Mouse (Mus musculus) small intestine, adult 2 months (tissue): ENCODE measurements around the gene Nectin2. TPM values are rescaled to one million over a fixed set of nuclear protein-coding genes. Genes with fewer than 3 reads are reported as not detected.
A peak's percentile ranks its signal among the peaks of the same experiment; 100 is the strongest.
"Not testable (repeated sequence)": the region's sequence is repeated elsewhere in the genome, so short reads cannot be mapped to it uniquely, and the experiment has no call there.

Experiments
- H3K27ac ChIP-seq: fragments of 200-500 bp; 2 replicates; pipeline ENCODE4 v1.5.1; 2012; ENCODE audit warnings: low read depth, low read length, control low read depth, inconsistent platforms; ENCODE audit not compliant: insufficient read depth
- H3K27me3 ChIP-seq: fragments of 200-500 bp; 2 replicates; pipeline ENCODE4 v1.6.1; 2012; ENCODE audit warnings: mild to moderate bottlenecking, moderate library complexity, low read length, inconsistent platforms; ENCODE audit not compliant: control insufficient read depth, insufficient read depth
- H3K36me3 ChIP-seq: fragments of 200-500 bp; 2 replicates; pipeline ENCODE4 v1.6.1; 2012; ENCODE audit warnings: mild to moderate bottlenecking, low read length, control low read depth, inconsistent platforms; ENCODE audit not compliant: control insufficient read depth, insufficient read depth
- H3K4me1 ChIP-seq: fragments of 200-500 bp; 2 replicates; pipeline ENCODE4 v1.6.1; 2012; ENCODE audit warnings: low read length, inconsistent platforms, mixed read lengths; ENCODE audit not compliant: control insufficient read depth, insufficient read depth, insufficient read length
- H3K4me3 ChIP-seq: fragments of 200-500 bp; 2 replicates; pipeline ENCODE4 v1.5.1; 2012; ENCODE audit warnings: low read depth, mild to moderate bottlenecking, control low read depth, inconsistent platforms, low read length, moderate library complexity
- CTCF ChIP-seq: fragments of 200-500 bp; IDR thresholded peaks from 2 replicates; pipeline ENCODE4 v1.5.1; 2012; ENCODE audit warnings: low read depth, mild to moderate bottlenecking, control low read depth, inconsistent platforms, low read length, moderate library complexity, mixed read lengths; ENCODE audit not compliant: insufficient replicate concordance, insufficient read length; ENCODE audit errors: extremely low read depth
- POLR2A ChIP-seq: fragments of 200-500 bp; IDR thresholded peaks from 2 replicates; pipeline ENCODE4 v1.6.1; 2012; ENCODE audit warnings: low read depth, mild to moderate bottlenecking, control low read depth, inconsistent platforms, low read length, moderate library complexity
- WGBS: fragments of 180-500 bp; shearing (Covaris S2); methylation state at CpG from one replicate; pipeline ENCODE4 v1.1.7; 2018; 5-methylcytosine and 5-hydroxymethylcytosine counted together
- polyA plus RNA-seq: library from polyadenylated mRNA; depleted of rRNA; stranded (reverse); fragments of >200 nt; gene quantifications from 2 replicates; pipeline ENCODE4 v1.2.3, GENCODE M21; 2012

The Nectin2 gene
- polyA plus RNA-seq, 1 experiment: 208 TPM

GRCm38 (mm10) chr7:19691873-19692865 is 58.1 kb downstream of the Nectin2 start, which contains the start of gene Apoc1:
Gene Apoc1 (minus strand): TSS chr7:19692660.
- Histone ChIP-seq H3K36me3 (no peaks in the 10 kb centered on the region), H3K27me3 (no peaks in the 10 kb centered on the region), H3K4me1 (peaks cover 15% of the 10 kb centered on the region), H3K27ac (no peak within 1 kb of the TSS), H3K4me3 (peak within 1 kb of the TSS; percentile 3; the same call in 1 of the 2 replicates)
- TF ChIP-seq POLR2A (no peak), CTCF (no peak)
- WGBS: 65% methylated on average over 28 of the region's 28 CpGs

- Histone ChIP-seq H3K36me3 (no peaks in the 10 kb centered on the region), H3K27ac (no peak overlapping the region), H3K4me1 (peaks cover 15% of the 10 kb centered on the region), H3K27me3 (no peaks in the 10 kb centered on the region), H3K4me3 (peak overlapping the region; percentile 3; the same call in 1 of the 2 replicates)
- 82% methylated on average over 6 of the region's 6 CpGs for WGBS
- TF ChIP-seq POLR2A: no peak
- TF ChIP-seq CTCF: no peak
These were observed 58.8 kb downstream of the Nectin2 start for GRCm38 (mm10) chr7:19691434-19691833.

- no peak for TF ChIP-seq POLR2A
- TF ChIP-seq CTCF: no peak
- Histone ChIP-seq H3K36me3 (no peaks in the 10 kb centered on the region), H3K4me3 (no peak overlapping the region), H3K4me1 (peaks cover 15% of the 10 kb centered on the region), H3K27me3 (no peaks in the 10 kb centered on the region), H3K27ac (no peak overlapping the region)
- WGBS: 44% methylated on average over 4 of the region's 4 CpGs
These were observed 59.4 kb downstream of the Nectin2 start for GRCm38 (mm10) chr7:19690845-19691244.

- TF ChIP-seq POLR2A (no peak), CTCF (no peak)
- Histone ChIP-seq H3K27me3 (no peaks in the 10 kb centered on the region), H3K36me3 (no peaks in the 10 kb centered on the region), H3K27ac (no peak overlapping the region), H3K4me3 (no peak overlapping the region), H3K4me1 (peaks cover 11% of the 10 kb centered on the region)
- WGBS: 100% methylated on average over 2 of the region's 2 CpGs
These were observed 61.7 kb downstream of the Nectin2 start for GRCm38 (mm10) chr7:19688611-19689010.

- no peak for TF ChIP-seq CTCF
- no peak for TF ChIP-seq POLR2A
- H3K4me1 ChIP-seq: peaks cover 11% of the 10 kb centered on the region
- 93% methylated on average over 10 of the region's 10 CpGs for WGBS
- H3K36me3 ChIP-seq: no peaks in the 10 kb centered on the region
- no peak overlapping the region for H3K4me3 ChIP-seq
- H3K27me3 ChIP-seq: no peaks in the 10 kb centered on the region
- no peak overlapping the region for H3K27ac ChIP-seq
These were observed 62.2 kb downstream of the Nectin2 start for GRCm38 (mm10) chr7:19688101-19688500.

- H3K4me1 ChIP-seq, H3K27ac ChIP-seq, H3K4me3 ChIP-seq, H3K27me3 ChIP-seq, H3K36me3 ChIP-seq: not testable (repeated sequence)
- 44% methylated on average over 8 of the region's 8 CpGs for WGBS
These were observed 63.2 kb downstream of the Nectin2 start for GRCm38 (mm10) chr7:19686927-19687583.

- H3K27me3 ChIP-seq: no peaks in the 10 kb centered on the region
- H3K27ac ChIP-seq: no peak overlapping the region
- WGBS: 82% methylated on average over 6 of the region's 6 CpGs
- no peaks in the 10 kb centered on the region for H3K36me3 ChIP-seq
- TF ChIP-seq CTCF: no peak
- no peak for TF ChIP-seq POLR2A
- H3K4me1 ChIP-seq: peaks cover 6% of the 10 kb centered on the region; the same call in 1 of the 2 replicates
- no peak overlapping the region for H3K4me3 ChIP-seq
These were observed 63.8 kb downstream of the Nectin2 start for GRCm38 (mm10) chr7:19686521-19686920.
